Mouse (Mus musculus): ENCODE results near the gene Lrrc25. TPM values are rescaled to one million over a fixed set of nuclear protein-coding genes. Genes with fewer than 3 reads are reported as not detected.

The Lrrc25 gene
- polyA plus RNA-seq, 1 experiment = 3.5 TPM

DNA sequence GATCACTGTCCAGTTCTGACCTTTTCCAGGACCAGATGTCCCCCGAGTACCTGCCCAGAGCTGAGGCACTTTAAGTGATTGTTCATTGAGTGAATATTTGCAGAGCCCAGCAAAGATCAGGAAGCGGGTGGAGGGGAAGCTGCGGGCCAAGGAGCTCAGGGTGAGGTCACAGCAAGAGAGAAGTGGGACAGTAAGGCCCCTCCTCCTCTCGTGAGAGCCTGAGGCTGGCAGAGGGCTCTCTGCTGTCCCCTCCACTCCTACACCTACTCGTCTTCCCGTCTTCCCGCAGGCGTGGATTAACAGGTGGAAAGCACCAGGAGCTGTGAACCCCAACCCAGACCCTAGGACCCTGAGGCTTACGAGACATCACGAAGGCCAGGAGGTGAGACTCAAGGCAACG, 690 bp downstream of the Lrrc25 start:
- Histone ChIP-seq H3K27ac (ENCODE audit: insufficient read depth, low read depth, low read length) (no peak overlapping the region), H3K27me3 (replicated peaks; ENCODE audit: control insufficient read depth, insufficient read depth, low read length) (no peaks in the 10 kb centered on the region), H3K4me3 (ENCODE audit: insufficient read depth, low read depth, low read length) (no peak overlapping the region), H3K36me3 (ENCODE audit: control insufficient read depth, insufficient read depth, low read length) (no peaks in the 10 kb centered on the region), H3K4me1 (ENCODE audit: control insufficient read depth, insufficient read depth, low read length) (peaks cover 2% of the 10 kb centered on the region; the same call in 1 of the 2 replicates)
- 63% methylated on average over 11 of the region's 11 CpGs for WGBS
- TF ChIP-seq CTCF (conservative IDR thresholded peaks at IDR 0.05; ENCODE audit: insufficient read depth, insufficient read length, low read depth, low read length) (no peak), POLR2A (IDR thresholded peaks at IDR 0.05; ENCODE audit: low read depth, low read length) (no peak)
- no peak for DNase-seq

GRCm38 (mm10) chr8:70617985-70618384, 2.0 kb downstream of the Lrrc25 start:
- H3K4me3 ChIP-seq (ENCODE audit: insufficient read depth, low read depth, low read length) = no peak overlapping the region
- H3K36me3 ChIP-seq (ENCODE audit: control insufficient read depth, insufficient read depth, low read length) = no peaks in the 10 kb centered on the region
- no peak for DNase-seq
- TF ChIP-seq CTCF (conservative IDR thresholded peaks at IDR 0.05; ENCODE audit: insufficient read depth, insufficient read length, low read depth, low read length) = no peak
- no peak for TF ChIP-seq POLR2A (IDR thresholded peaks at IDR 0.05; ENCODE audit: low read depth, low read length)
- no peaks in the 10 kb centered on the region for H3K27me3 ChIP-seq (replicated peaks; ENCODE audit: control insufficient read depth, insufficient read depth, low read length)
- 87% methylated on average over 11 of the region's 11 CpGs for WGBS
- H3K27ac ChIP-seq (ENCODE audit: insufficient read depth, low read depth, low read length) = no peak overlapping the region
- no peaks in the 10 kb centered on the region for H3K4me1 ChIP-seq (ENCODE audit: control insufficient read depth, insufficient read depth, low read length)

DNA sequence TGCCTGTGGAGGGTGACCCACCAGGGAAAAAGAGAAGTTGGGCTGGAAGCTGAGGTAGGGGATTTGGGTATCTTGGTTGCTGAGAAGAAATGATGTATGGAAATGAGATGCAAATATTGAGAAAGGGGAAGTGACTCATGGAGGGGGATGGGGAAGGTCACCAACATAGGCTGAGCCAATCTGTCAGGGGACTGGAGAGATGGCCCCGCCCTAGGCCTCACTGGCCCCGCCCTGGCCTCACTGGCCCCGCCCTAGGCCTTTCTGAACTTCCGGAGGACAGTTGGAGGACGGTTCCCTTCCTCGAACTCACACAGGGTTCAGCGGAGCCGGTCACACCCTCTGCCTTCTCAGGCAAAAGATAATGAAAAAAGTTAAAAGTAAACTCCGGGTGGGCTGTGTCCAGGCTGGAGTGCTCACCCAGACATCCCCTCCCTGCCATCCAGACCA, 3.0 kb downstream of the Lrrc25 start:
- no peak for TF ChIP-seq POLR2A (IDR thresholded peaks at IDR 0.05; ENCODE audit: low read depth, low read length)
- TF ChIP-seq CTCF (conservative IDR thresholded peaks at IDR 0.05; ENCODE audit: insufficient read depth, insufficient read length, low read depth, low read length) = no peak
- Histone ChIP-seq H3K27ac (ENCODE audit: insufficient read depth, low read depth, low read length) (no peak overlapping the region), H3K27me3 (replicated peaks; ENCODE audit: control insufficient read depth, insufficient read depth, low read length) (no peaks in the 10 kb centered on the region), H3K4me1 (ENCODE audit: control insufficient read depth, insufficient read depth, low read length) (no peaks in the 10 kb centered on the region), H3K36me3 (ENCODE audit: control insufficient read depth, insufficient read depth, low read length) (no peaks in the 10 kb centered on the region), H3K4me3 (ENCODE audit: insufficient read depth, low read depth, low read length) (no peak overlapping the region)
- DNase-seq = no peak
- WGBS = 34% methylated on average over 9 of the region's 9 CpGs

GRCm38 (mm10) chr8:70622220-70622619, 6.3 kb downstream of the Lrrc25 start:
- Histone ChIP-seq H3K27ac (ENCODE audit: insufficient read depth, low read depth, low read length) (no peak overlapping the region), H3K4me1 (ENCODE audit: control insufficient read depth, insufficient read depth, low read length) (no peaks in the 10 kb centered on the region), H3K27me3 (replicated peaks; ENCODE audit: control insufficient read depth, insufficient read depth, low read length) (no peaks in the 10 kb centered on the region), H3K4me3 (ENCODE audit: insufficient read depth, low read depth, low read length) (no peak overlapping the region), H3K36me3 (ENCODE audit: control insufficient read depth, insufficient read depth, low read length) (no peaks in the 10 kb centered on the region)
- TF ChIP-seq POLR2A (IDR thresholded peaks at IDR 0.05; ENCODE audit: low read depth, low read length) (no peak), CTCF (conservative IDR thresholded peaks at IDR 0.05; ENCODE audit: insufficient read depth, insufficient read length, low read depth, low read length) (no peak)
- no peak for DNase-seq
- WGBS = 61% methylated on average over 3 of the region's 3 CpGs

DNA sequence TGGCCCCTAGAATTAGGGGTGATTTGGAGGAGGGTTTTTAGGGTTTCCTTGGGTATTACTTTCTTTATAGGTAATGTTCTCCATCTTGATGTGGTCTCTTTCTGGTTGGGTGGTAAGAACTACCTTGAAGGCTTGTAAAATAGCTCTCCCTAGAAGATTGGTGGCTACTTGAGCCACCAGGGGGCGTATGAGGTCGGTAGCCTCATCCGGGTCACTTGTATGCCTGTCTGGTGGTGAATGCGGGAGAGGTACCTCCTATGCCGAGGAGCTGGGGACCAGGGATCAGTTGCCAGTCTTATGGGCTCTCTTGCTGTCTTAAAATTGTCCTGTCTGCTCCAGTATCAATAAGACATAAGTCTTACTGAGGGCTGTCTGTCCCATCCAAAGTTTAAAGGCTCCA, 9.1 kb downstream of the Lrrc25 start:
- Histone ChIP-seq H3K4me1 (ENCODE audit: control insufficient read depth, insufficient read depth, low read length) (peaks cover 5% of the 10 kb centered on the region; the same call in 1 of the 2 replicates), H3K36me3 (ENCODE audit: control insufficient read depth, insufficient read depth, low read length) (no peaks in the 10 kb centered on the region), H3K4me3 (ENCODE audit: insufficient read depth, low read depth, low read length) (no peak overlapping the region), H3K27ac (ENCODE audit: insufficient read depth, low read depth, low read length) (no peak overlapping the region), H3K27me3 (replicated peaks; ENCODE audit: control insufficient read depth, insufficient read depth, low read length) (no peaks in the 10 kb centered on the region)
- peak; percentile 83 for DNase-seq
- TF ChIP-seq POLR2A (IDR thresholded peaks at IDR 0.05; ENCODE audit: low read depth, low read length) (no peak), CTCF (conservative IDR thresholded peaks at IDR 0.05; ENCODE audit: insufficient read depth, insufficient read length, low read depth, low read length) (peak; percentile 78)
- WGBS = 4% methylated on average over 5 of the region's 5 CpGs

DNA sequence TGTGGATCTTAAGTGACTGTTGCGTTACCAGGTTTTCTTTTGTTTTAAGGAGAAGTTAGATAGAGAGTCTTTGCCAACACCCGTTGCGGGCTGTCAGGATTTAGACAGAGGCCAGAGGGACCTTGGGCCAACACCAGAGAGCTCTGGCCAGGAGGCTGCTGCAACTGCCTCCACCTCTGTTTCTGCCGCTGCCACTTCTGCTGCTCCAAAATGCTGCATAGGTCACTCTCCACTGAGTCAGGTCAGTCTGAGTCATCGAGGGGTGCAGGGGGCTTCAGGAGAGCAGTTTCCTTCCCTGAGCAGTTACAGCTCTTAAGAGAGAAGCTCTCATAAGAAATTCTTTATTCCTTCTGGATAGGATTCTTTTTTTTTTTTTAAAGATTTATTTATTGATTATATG, 11.1 kb downstream of the Lrrc25 start:
- Histone ChIP-seq H3K4me3 (ENCODE audit: insufficient read depth, low read depth, low read length) (no peak overlapping the region), H3K36me3 (ENCODE audit: control insufficient read depth, insufficient read depth, low read length) (no peaks in the 10 kb centered on the region), H3K4me1 (ENCODE audit: control insufficient read depth, insufficient read depth, low read length) (peaks cover 10% of the 10 kb centered on the region; the same call in 1 of the 2 replicates), H3K27ac (ENCODE audit: insufficient read depth, low read depth, low read length) (no peak overlapping the region), H3K27me3 (replicated peaks; ENCODE audit: control insufficient read depth, insufficient read depth, low read length) (no peaks in the 10 kb centered on the region)
- DNase-seq = no peak
- TF ChIP-seq POLR2A (IDR thresholded peaks at IDR 0.05; ENCODE audit: low read depth, low read length) (no peak), CTCF (conservative IDR thresholded peaks at IDR 0.05; ENCODE audit: insufficient read depth, insufficient read length, low read depth, low read length) (no peak)
- 80% methylated on average over 5 of the region's 5 CpGs for WGBS

- Histone ChIP-seq H3K4me3 (ENCODE audit: insufficient read depth, low read depth, low read length) (no peak overlapping the region), H3K27ac (ENCODE audit: insufficient read depth, low read depth, low read length) (no peak overlapping the region), H3K27me3 (replicated peaks; ENCODE audit: control insufficient read depth, insufficient read depth, low read length) (no peaks in the 10 kb centered on the region), H3K36me3 (ENCODE audit: control insufficient read depth, insufficient read depth, low read length) (no peaks in the 10 kb centered on the region), H3K4me1 (ENCODE audit: control insufficient read depth, insufficient read depth, low read length) (peaks cover 22% of the 10 kb centered on the region)
- 68% methylated on average over 7 of the region's 7 CpGs for WGBS
- DNase-seq = no peak
- TF ChIP-seq CTCF (conservative IDR thresholded peaks at IDR 0.05; ENCODE audit: insufficient read depth, insufficient read length, low read depth, low read length) (no peak), POLR2A (IDR thresholded peaks at IDR 0.05; ENCODE audit: low read depth, low read length) (no peak)
Measured at GRCm38 (mm10) chr8:70628986-70629490, 13.1 kb downstream of the Lrrc25 start.
